Mouse (Mus musculus): ENCODE measurements at regions not wholly inside any gene's neighbourhood (a gene's known extent, or its start where the extent isn't known, plus 50 kb on each side); places are given as distances from the start of the nearest gene placed in this dataset.

- no peak overlapping the region for H3K27ac ChIP-seq (ENCODE audit: low read depth, low read length)
- no peaks in the 10 kb centered on the region for H3K27me3 ChIP-seq (ENCODE audit: control insufficient read depth, insufficient read depth, low read length)
- no peaks in the 10 kb centered on the region for H3K9me3 ChIP-seq (replicated peaks; ENCODE audit: control insufficient read depth, low read length)
- 19% methylated on average over 10 of the region's 11 CpGs for WGBS (ENCODE audit: insufficient replicate concordance)
- no peak for ATAC-seq (replicated peaks; ENCODE audit: insufficient number of reproducible peaks, low FRiP score, low TSS enrichment)
- H3K4me1 ChIP-seq (ENCODE audit: control insufficient read depth, insufficient read depth, low read length) = 0 out of 2 replicates have a peak, but pooled peaks cover 3% of the 10 kb centered on the region
- H3K4me2 ChIP-seq = no peak overlapping the region
- H3K36me3 ChIP-seq (ENCODE audit: control insufficient read depth, insufficient read depth, low read length) = no peaks in the 10 kb centered on the region
- H3K9ac ChIP-seq (ENCODE audit: low read depth, low read length) = no peak overlapping the region
- H3K4me3 ChIP-seq (ENCODE audit: low read depth, low read length) = no peak overlapping the region
Observed at GRCm38 (mm10) chr10:111071805-111072553, 62.0 kb upstream of the Zdhhc17 start.

DNA sequence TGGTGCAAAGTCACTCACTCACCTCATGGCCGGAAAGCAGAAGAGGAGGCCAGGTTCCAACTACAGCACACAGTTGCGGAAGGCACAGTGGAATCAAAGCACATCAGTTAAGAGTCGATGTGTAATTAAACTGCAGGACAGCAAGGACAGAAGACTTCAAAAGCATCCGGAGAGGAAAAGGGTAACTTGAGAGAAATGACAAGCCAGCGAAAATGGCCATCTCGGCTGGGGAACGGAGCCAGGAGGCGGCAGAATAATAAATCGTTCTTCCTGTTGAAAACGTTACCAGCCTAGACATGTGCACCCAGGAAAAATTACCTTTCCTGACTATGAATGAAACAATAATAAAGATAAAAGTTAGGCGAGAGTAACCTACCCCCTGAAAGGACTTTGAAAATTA is 56.2 kb upstream of the Zdhhc17 start:
- 79% methylated on average over 11 of the region's 11 CpGs for WGBS (ENCODE audit: insufficient replicate concordance)
- H3K4me2 ChIP-seq = no peak overlapping the region
- H3K4me1 ChIP-seq (ENCODE audit: control insufficient read depth, insufficient read depth, low read length) = peaks cover 8% of the 10 kb centered on the region; the same call in 1 of the 2 replicates
- no peak for ATAC-seq (replicated peaks; ENCODE audit: insufficient number of reproducible peaks, low FRiP score, low TSS enrichment)
- no peak overlapping the region for H3K4me3 ChIP-seq (ENCODE audit: low read depth, low read length)
- no peaks in the 10 kb centered on the region for H3K27me3 ChIP-seq (ENCODE audit: control insufficient read depth, insufficient read depth, low read length)
- no peak overlapping the region for H3K27ac ChIP-seq (ENCODE audit: low read depth, low read length)
- H3K9me3 ChIP-seq (replicated peaks; ENCODE audit: control insufficient read depth, low read length) = no peaks in the 10 kb centered on the region
- no peaks in the 10 kb centered on the region for H3K36me3 ChIP-seq (ENCODE audit: control insufficient read depth, insufficient read depth, low read length)
- no peak overlapping the region for H3K9ac ChIP-seq (ENCODE audit: low read depth, low read length)

- no peak overlapping the region for H3K9ac ChIP-seq (ENCODE audit: low read depth, low read length)
- no peak for ATAC-seq (replicated peaks; ENCODE audit: insufficient number of reproducible peaks, low FRiP score, low TSS enrichment)
- H3K4me1 ChIP-seq (ENCODE audit: control insufficient read depth, insufficient read depth, low read length) = peaks cover 8% of the 10 kb centered on the region; the same call in 1 of the 2 replicates
- no peak overlapping the region for H3K27ac ChIP-seq (ENCODE audit: low read depth, low read length)
- H3K4me3 ChIP-seq (ENCODE audit: low read depth, low read length) = no peak overlapping the region
- H3K9me3 ChIP-seq (replicated peaks; ENCODE audit: control insufficient read depth, low read length) = no peaks in the 10 kb centered on the region
- H3K36me3 ChIP-seq (ENCODE audit: control insufficient read depth, insufficient read depth, low read length) = no peaks in the 10 kb centered on the region
- H3K4me2 ChIP-seq = no peak overlapping the region
- WGBS (ENCODE audit: insufficient replicate concordance) = 76% methylated on average over 8 of the region's 8 CpGs
- H3K27me3 ChIP-seq (ENCODE audit: control insufficient read depth, insufficient read depth, low read length) = no peaks in the 10 kb centered on the region
Observed at GRCm38 (mm10) chr10:111060626-111061025, 50.7 kb upstream of the Zdhhc17 start.

Data from heart, embryonic 11.5 days (tissue).